Mouse (Mus musculus): ENCODE results near the gene Hnrnpu. TPM values are rescaled to one million over a fixed set of nuclear protein-coding genes. Genes with fewer than 3 reads are reported as not detected.
A peak's percentile ranks its signal among the peaks of the same experiment; 100 is the strongest.

Hnrnpu gene
- total RNA-seq (2014; rRNA removed) (177 and 211 TPM in 2 replicates), polyA plus RNA-seq (2015; fragmentation: Nextera tagmentation; extraction: Ambion mirVana) (136 and 161 TPM in 2 replicates)

DNA sequence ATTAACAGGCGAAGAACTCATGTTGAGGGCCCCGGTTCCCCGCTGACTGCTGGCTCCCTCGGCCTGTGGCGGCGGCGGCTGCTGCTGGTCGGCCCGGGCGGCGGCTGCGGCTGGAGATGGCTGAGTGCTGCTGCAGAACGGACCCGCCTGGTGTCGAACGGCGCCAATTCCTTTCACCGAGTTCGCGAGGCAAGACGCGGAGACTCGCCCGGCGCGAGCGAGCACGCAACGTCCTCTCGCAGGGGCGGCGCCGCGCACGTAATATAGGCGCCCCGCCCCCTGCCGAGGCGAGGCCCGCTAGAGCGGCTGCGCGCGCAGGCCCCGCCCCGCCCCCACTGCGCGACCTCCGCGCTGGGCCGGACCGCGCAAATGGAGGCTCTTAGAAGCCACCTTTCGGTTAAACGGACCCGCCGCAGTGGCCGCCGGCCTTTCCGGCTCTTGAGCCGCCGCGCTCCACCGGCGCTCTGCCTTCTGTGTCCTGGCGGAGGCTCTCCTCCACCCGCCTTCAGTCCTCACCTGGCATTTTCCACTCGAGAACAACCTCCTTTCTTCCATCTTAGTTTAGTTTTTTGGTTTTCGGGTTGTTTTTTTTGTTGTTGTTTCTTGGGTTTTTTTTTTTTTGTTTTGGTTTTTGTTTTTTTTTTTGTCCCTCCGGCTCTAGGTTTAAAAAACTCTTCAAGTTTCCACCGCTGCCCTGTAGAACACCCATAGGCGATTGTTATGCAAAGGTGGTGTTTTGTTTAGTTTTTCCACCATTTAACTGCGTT is at the start of gene Hnrnpu:
Gene Hnrnpu, minus strand, starts transcription at position 247 of the 767 bp plus-strand sequence.
- Histone ChIP-seq H3K9ac (replicated peaks; ENCODE audit: low read length, poor library complexity, severe bottlenecking) (peak within 1 kb of the TSS; percentile 100), H3K27me3 (ENCODE audit: insufficient read depth, low read length) (no peaks in the 10 kb centered on the region), H3K36me3 (ENCODE audit: insufficient read depth, low read length) (peaks cover 5% of the 10 kb centered on the region; the same call in 1 of the 2 replicates), H3K27ac (ENCODE audit: low read depth, low read length) (peak within 1 kb of the TSS; percentile 100), H3K4me3 (ENCODE audit: low read depth, low read length) (peak within 1 kb of the TSS; percentile 99), H3K4me1 (ENCODE audit: insufficient read depth, low read length) (peaks cover 2% of the 10 kb centered on the region; the same call in 1 of the 2 replicates), H3K9me3 (ENCODE audit: low read length) (no peaks in the 10 kb centered on the region), H3K4me2 (ENCODE audit: low read depth, low read length, poor library complexity, severe bottlenecking) (peak within 1 kb of the TSS; percentile 64)
- DNase-seq (ENCODE audit: low spot score) (peak; percentile 96), ATAC-seq (ENCODE audit: low FRiP score) (peak; percentile 85)
- WGBS: under 1% methylated on average over 53 of the region's 73 CpGs
- no peak for TF ChIP-seq CTCF (IDR thresholded peaks at IDR 0.05)

DNA sequence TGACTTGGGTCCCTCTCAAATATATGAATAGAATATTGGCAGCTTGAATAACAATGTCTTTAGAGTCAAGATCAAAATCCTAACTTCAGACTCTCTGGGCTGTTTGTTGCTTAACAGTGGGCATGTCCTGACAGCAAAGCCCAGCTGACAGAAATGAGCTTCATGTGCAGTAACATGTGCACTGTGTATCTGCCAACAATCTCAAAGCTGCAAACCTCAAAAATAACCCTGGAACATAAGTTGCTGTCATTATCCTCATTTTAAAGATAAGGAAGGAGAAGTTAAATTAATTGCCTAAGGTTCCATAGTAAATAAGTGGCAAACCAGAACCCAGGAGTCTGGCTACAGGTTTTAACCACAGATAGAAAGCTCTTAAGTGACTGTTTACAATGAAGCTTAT is 44.6 kb upstream of the Hnrnpu start:
- Histone ChIP-seq H3K27me3 (ENCODE audit: insufficient read depth, low read length) (no peaks in the 10 kb centered on the region), H3K36me3 (ENCODE audit: insufficient read depth, low read length) (no peaks in the 10 kb centered on the region), H3K27ac (ENCODE audit: low read depth, low read length) (no peak overlapping the region), H3K4me3 (ENCODE audit: low read depth, low read length) (no peak overlapping the region), H3K4me2 (ENCODE audit: low read depth, low read length, poor library complexity, severe bottlenecking) (no peak overlapping the region), H3K9ac (replicated peaks; ENCODE audit: low read length, poor library complexity, severe bottlenecking) (no peak overlapping the region), H3K4me1 (ENCODE audit: insufficient read depth, low read length) (no peaks in the 10 kb centered on the region), H3K9me3 (ENCODE audit: low read length) (no peaks in the 10 kb centered on the region)
- DNase-seq (ENCODE audit: low spot score) (no peak), ATAC-seq (ENCODE audit: low FRiP score) (no peak)
- TF ChIP-seq CTCF (IDR thresholded peaks at IDR 0.05): no peak

DNA sequence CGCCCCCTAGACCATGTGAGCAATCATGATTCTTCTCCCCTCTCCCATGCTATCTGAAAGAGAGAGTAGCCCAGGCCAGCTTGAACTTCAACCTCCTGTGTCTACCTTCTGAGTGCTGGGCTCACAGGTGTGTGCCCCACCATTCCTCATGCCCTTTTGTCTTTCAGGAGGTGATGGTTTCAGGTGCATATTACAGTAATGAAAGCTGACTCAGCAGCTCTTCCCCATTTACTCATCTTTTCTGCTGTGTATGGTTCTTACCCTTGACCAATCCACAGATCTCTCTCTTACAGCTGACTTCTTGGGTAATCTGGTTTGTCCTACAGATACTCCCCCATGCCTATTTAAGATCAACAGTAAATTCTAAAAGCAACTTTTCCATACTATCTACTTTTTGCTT is 41.6 kb upstream of the Hnrnpu start:
- H3K4me2 ChIP-seq (ENCODE audit: low read depth, low read length, poor library complexity, severe bottlenecking): no peak overlapping the region
- no peak overlapping the region for H3K27ac ChIP-seq (ENCODE audit: low read depth, low read length)
- no peaks in the 10 kb centered on the region for H3K36me3 ChIP-seq (ENCODE audit: insufficient read depth, low read length)
- no peaks in the 10 kb centered on the region for H3K4me1 ChIP-seq (ENCODE audit: insufficient read depth, low read length)
- WGBS: 76% methylated on average over 1 of the region's 1 CpGs
- H3K9ac ChIP-seq (replicated peaks; ENCODE audit: low read length, poor library complexity, severe bottlenecking): no peak overlapping the region
- H3K9me3 ChIP-seq (ENCODE audit: low read length): no peaks in the 10 kb centered on the region
- ATAC-seq (ENCODE audit: low FRiP score) (no peak), DNase-seq (ENCODE audit: low spot score) (no peak)
- H3K27me3 ChIP-seq (ENCODE audit: insufficient read depth, low read length): no peaks in the 10 kb centered on the region
- no peak for TF ChIP-seq CTCF (IDR thresholded peaks at IDR 0.05)
- H3K4me3 ChIP-seq (ENCODE audit: low read depth, low read length): no peak overlapping the region

DNA sequence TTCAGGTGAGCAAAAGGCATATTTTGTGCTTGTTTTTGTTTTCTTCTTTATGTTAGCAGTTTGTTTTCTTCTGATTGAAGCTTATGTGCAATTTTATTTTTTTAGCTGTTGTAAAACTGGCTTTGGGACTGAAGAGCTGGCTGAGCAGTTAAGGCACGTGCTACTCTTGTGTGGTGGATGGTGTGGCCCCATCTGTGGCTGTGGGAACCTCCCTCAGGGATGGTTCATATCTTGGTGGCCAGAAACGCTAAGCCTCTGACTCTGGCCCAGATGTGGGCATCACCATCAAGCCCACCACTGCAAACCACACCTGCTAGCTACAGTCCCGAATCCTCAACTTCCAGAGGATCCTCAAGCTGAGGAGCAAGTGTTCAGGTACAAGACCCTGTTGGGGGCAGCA is 40.5 kb upstream of the Hnrnpu start:
- no peaks in the 10 kb centered on the region for H3K36me3 ChIP-seq (ENCODE audit: insufficient read depth, low read length)
- H3K4me1 ChIP-seq (ENCODE audit: insufficient read depth, low read length): no peaks in the 10 kb centered on the region
- 72% methylated on average over 3 of the region's 3 CpGs for WGBS
- no peaks in the 10 kb centered on the region for H3K27me3 ChIP-seq (ENCODE audit: insufficient read depth, low read length)
- TF ChIP-seq CTCF (IDR thresholded peaks at IDR 0.05): no peak
- H3K27ac ChIP-seq (ENCODE audit: low read depth, low read length): no peak overlapping the region
- no peaks in the 10 kb centered on the region for H3K9me3 ChIP-seq (ENCODE audit: low read length)
- H3K4me3 ChIP-seq (ENCODE audit: low read depth, low read length): no peak overlapping the region
- no peak overlapping the region for H3K9ac ChIP-seq (replicated peaks; ENCODE audit: low read length, poor library complexity, severe bottlenecking)
- H3K4me2 ChIP-seq (ENCODE audit: low read depth, low read length, poor library complexity, severe bottlenecking): no peak overlapping the region
- DNase-seq (ENCODE audit: low spot score): no peak
- no peak for ATAC-seq (ENCODE audit: low FRiP score)

DNA sequence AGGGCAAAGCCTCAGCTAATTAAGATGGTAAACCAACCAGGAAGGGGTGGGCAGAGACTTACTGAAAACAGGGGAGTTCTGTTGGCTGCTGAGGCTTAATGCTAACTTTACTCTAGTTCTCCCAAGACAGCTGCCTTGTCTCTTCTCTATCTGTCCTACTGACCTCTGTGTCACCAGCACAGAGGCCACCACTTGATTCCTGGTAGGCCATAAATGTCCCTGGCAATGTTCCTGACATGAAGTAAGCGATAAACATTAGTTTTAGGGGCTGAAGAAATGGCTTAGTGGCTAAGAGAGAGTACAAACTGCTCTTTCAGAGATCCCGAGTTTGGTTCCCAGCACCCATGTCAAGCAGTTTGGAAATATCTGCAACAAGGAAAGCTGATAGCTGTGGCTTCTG is 39.3 kb upstream of the Hnrnpu start:
- no peaks in the 10 kb centered on the region for H3K36me3 ChIP-seq (ENCODE audit: insufficient read depth, low read length)
- TF ChIP-seq CTCF (IDR thresholded peaks at IDR 0.05): no peak
- no peaks in the 10 kb centered on the region for H3K27me3 ChIP-seq (ENCODE audit: insufficient read depth, low read length)
- no peak overlapping the region for H3K27ac ChIP-seq (ENCODE audit: low read depth, low read length)
- DNase-seq (ENCODE audit: low spot score) (no peak), ATAC-seq (ENCODE audit: low FRiP score) (no peak)
- H3K4me2 ChIP-seq (ENCODE audit: low read depth, low read length, poor library complexity, severe bottlenecking): no peak overlapping the region
- H3K4me1 ChIP-seq (ENCODE audit: insufficient read depth, low read length): no peaks in the 10 kb centered on the region
- no peak overlapping the region for H3K9ac ChIP-seq (replicated peaks; ENCODE audit: low read length, poor library complexity, severe bottlenecking)
- no peak overlapping the region for H3K4me3 ChIP-seq (ENCODE audit: low read depth, low read length)
- WGBS: 69% methylated on average over 2 of the region's 2 CpGs
- no peaks in the 10 kb centered on the region for H3K9me3 ChIP-seq (ENCODE audit: low read length)

DNA sequence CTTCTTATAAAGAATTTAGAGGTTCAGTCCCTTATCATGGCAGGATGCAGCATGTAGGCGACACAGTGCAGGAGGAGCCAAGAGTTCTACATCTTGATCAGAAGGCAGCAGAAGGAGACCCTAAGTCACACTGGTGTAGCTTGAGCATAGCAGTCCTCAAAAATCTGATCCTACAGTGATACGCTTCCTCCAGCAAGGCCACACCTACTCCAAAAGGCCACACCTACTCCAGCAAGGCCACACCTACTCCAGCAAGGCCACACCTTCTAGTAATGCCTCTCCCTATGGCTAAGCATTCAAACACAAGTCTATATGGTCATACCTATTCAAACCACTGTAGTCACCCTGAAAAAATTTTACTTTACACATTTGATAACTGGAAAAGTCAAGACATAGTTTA is 38.5 kb upstream of the Hnrnpu start:
- no peak for TF ChIP-seq CTCF (IDR thresholded peaks at IDR 0.05)
- no peak overlapping the region for H3K4me3 ChIP-seq (ENCODE audit: low read depth, low read length)
- H3K27me3 ChIP-seq (ENCODE audit: insufficient read depth, low read length): no peaks in the 10 kb centered on the region
- H3K4me2 ChIP-seq (ENCODE audit: low read depth, low read length, poor library complexity, severe bottlenecking): no peak overlapping the region
- no peak for ATAC-seq (ENCODE audit: low FRiP score)
- H3K9me3 ChIP-seq (ENCODE audit: low read length): no peaks in the 10 kb centered on the region
- H3K36me3 ChIP-seq (ENCODE audit: insufficient read depth, low read length): no peaks in the 10 kb centered on the region
- H3K9ac ChIP-seq (replicated peaks; ENCODE audit: low read length, poor library complexity, severe bottlenecking): no peak overlapping the region
- no peak for DNase-seq (ENCODE audit: low spot score)
- H3K4me1 ChIP-seq (ENCODE audit: insufficient read depth, low read length): no peaks in the 10 kb centered on the region
- whole genome bisulfite sequencing: 92% methylated on average over 2 of the region's 2 CpGs
- no peak overlapping the region for H3K27ac ChIP-seq (ENCODE audit: low read depth, low read length)
